Mouse (Mus musculus): ENCODE measurements around the gene Rgr. TPM values are rescaled to one million over a fixed set of nuclear protein-coding genes. Genes with fewer than 3 reads are reported as not detected.
"Not testable (repeated sequence)": the region's sequence is repeated elsewhere in the genome, so short reads cannot be mapped to it uniquely, and the experiment has no call there.

Gene Rgr
- total RNA-seq, 2 experiments from 2014 or later, result not detected

- no peak for DNase-seq (ENCODE audit: low spot score in 2 of 2)
These were observed 45.2 kb downstream of the Rgr start for GRCm38 (mm10) chr14:37003431-37004095.

DNA sequence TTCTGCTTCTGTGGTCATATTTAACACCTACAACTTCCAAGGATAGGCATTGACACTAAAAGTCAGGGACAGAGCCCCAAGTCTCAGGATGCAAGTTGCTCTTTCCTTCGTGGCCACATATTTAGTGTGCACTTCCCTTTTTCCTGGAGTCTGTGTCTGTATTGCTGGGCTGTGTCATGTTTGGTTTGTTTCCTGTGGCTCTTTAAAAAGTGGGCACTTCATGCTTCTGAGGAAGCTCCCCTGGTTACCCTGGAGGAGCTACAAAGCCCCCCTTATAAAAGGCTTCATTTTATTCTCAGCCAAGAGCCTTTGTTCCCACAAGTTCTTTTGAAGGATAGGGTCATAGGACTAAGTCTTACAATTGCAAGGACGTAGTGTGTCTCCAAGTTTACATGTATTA is 45.9 kb downstream of the Rgr start:
- intact Hi-C loops (cut with DNase I), result no loop called here
- DNase-seq (ENCODE audit: low spot score in 2 of 2), result no peak

More at GRCm38 (mm10) chr14:37003431-37004095, 45.2 kb downstream of the Rgr start:
- intact Hi-C loops (cut with DNase I), result no loop called here

- intact Hi-C loops (cut with DNase I); DNase-seq (ENCODE audit: low spot score in 2 of 2): not testable (repeated sequence)
These were observed 48.0 kb downstream of the Rgr start for GRCm38 (mm10) chr14:37000780-37001179.

GRCm38 (mm10) chr14:36989784-36990183 is 59.0 kb downstream of the Rgr start:
- no peak for DNase-seq (ENCODE audit: low spot score in 2 of 2)
- intact Hi-C loops (cut with DNase I), result no loop called here

GRCm38 (mm10) chr14:36985693-36986092 is 63.1 kb downstream of the Rgr start:
- intact Hi-C loops (cut with DNase I), result no loop called here
- DNase-seq (ENCODE audit: low spot score in 2 of 2), result no peak

Other genes with a start within 250 kb of the Rgr start
- 10 to 100 TPM; 81.6 to 84.1 TPM for gene Ccser2, start 80.2 kb downstream of the Rgr start, total RNA-seq (2021)
- gene Lrit1, start 5.9 kb upstream of the Rgr start, total RNA-seq (2021), result not detected
- not detected for gene Lrit2, start 19.0 kb upstream of the Rgr start, total RNA-seq (2021)
- gene Cdhr1, start 49.4 kb upstream of the Rgr start, total RNA-seq (2021), result 10 to 100 TPM; 11.2 to 17.0 TPM
- under 1 TPM; 0.95 to 0.96 TPM for gene 2610528A11Rik, start 65.1 kb upstream of the Rgr start, total RNA-seq (2021)
- 100 to 1,000 TPM; 417 to 434 TPM for gene Ghitm, start 86.3 kb upstream of the Rgr start, total RNA-seq (2021)